Mouse (Mus musculus): ENCODE results near the gene Kcnip1. TPM values are rescaled to one million over a fixed set of nuclear protein-coding genes. Genes with fewer than 3 reads are reported as not detected.
A peak's percentile ranks its signal among the peaks of the same experiment; 100 is the strongest.

The Kcnip1 gene
- polyA plus RNA-seq, 1 experiment from 2014 or later, result 2.0 TPM

DNA sequence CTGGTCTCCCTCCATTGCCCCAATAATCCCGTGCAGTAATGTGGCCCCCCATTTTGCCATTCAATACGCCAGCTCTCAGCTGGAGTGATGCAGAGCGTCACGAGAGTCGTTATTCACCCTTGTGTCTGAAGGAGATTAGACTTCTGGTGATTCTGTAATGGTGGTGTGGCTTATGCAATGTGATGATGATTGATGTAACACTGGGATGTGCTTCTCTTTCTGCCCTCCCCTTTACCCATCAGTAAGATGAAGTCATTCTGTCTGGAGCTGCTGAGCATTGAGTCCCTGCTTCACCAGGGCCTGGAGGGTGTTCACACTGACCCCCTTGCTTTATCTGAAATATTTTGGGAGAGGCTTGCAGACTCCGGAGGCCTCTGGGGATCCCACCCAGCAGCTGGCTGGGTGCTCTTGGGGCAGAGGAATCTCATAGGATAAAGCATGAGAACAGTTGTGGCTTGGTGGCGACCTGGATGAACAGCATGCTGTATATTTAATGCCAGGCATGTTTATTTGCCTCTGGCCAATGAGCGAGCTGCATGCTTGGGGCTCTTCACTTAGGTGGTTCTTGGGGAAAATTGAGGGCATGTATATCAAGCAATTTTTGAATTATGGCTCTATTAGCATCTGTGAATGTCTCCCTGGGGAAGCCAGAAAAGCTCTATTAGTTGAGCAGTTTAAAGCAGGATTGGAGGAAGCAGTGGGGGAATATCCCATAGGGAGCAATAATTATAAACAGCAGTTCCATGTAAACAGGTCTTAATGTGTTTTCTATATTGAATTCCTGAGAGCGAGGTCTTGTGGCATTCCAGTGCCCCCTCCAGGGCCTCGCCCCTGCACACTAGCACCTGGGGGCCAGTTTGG, 322.6 kb downstream of the Kcnip1 start:
- ATAC-seq (replicated peaks; ENCODE audit: low FRiP score, low read depth), result no peak
- DNase-seq (ENCODE audit: low spot score), result no peak
- TF ChIP-seq CTCF (IDR thresholded peaks at IDR 0.05; ENCODE audit: low read depth), result no peak
- no peak overlapping the region for H3K4me3 ChIP-seq (replicated peaks; ENCODE audit: low read depth, low read length)
- H3K9ac ChIP-seq (ENCODE audit: low read depth, low read length), result no peak overlapping the region
- H3K36me3 ChIP-seq (ENCODE audit: insufficient read depth, low read length), result no peaks in the 10 kb centered on the region
- whole genome bisulfite sequencing, result 65% methylated on average over 10 of the region's 10 CpGs
- H3K4me1 ChIP-seq (replicated peaks; ENCODE audit: insufficient read depth, low read length), result no peaks in the 10 kb centered on the region
- H3K27ac ChIP-seq, result no peak overlapping the region
- H3K27me3 ChIP-seq (ENCODE audit: insufficient read depth, low read length), result no peaks in the 10 kb centered on the region
- H3K4me2 ChIP-seq (ENCODE audit: low read length), result no peak overlapping the region
- no peaks in the 10 kb centered on the region for H3K9me3 ChIP-seq (replicated peaks; ENCODE audit: low read length)

DNA sequence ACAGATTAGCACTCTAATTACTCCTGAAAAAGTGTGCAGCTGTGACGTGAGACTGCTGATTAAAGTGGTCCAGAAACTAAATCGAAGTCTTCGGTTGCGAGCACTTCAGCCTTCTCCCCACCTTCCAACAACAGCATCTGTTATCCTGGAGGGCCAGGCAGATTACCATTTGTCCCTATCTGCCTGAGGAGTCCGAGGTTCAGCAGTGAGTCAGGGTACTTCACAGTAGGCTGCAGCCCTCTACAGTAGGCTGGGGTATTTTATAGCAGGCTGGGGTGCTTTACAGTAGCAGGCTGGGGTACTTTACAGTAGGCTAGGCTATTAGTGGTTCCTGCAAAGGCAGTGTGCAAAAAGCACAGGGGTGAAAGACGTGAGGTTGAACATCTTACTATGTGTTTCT, 324.6 kb downstream of the Kcnip1 start:
- no peak for TF ChIP-seq CTCF (IDR thresholded peaks at IDR 0.05; ENCODE audit: low read depth)
- Histone ChIP-seq H3K4me2 (ENCODE audit: low read length) (no peak overlapping the region), H3K9me3 (replicated peaks; ENCODE audit: low read length) (no peaks in the 10 kb centered on the region), H3K9ac (ENCODE audit: low read depth, low read length) (no peak overlapping the region), H3K4me3 (replicated peaks; ENCODE audit: low read depth, low read length) (no peak overlapping the region), H3K27ac (no peak overlapping the region), H3K36me3 (ENCODE audit: insufficient read depth, low read length) (no peaks in the 10 kb centered on the region), H3K27me3 (ENCODE audit: insufficient read depth, low read length) (no peaks in the 10 kb centered on the region), H3K4me1 (replicated peaks; ENCODE audit: insufficient read depth, low read length) (no peaks in the 10 kb centered on the region)
- 50% methylated on average over 6 of the region's 6 CpGs for WGBS
- DNase-seq (ENCODE audit: low spot score) (no peak), ATAC-seq (replicated peaks; ENCODE audit: low FRiP score, low read depth) (no peak)

DNA sequence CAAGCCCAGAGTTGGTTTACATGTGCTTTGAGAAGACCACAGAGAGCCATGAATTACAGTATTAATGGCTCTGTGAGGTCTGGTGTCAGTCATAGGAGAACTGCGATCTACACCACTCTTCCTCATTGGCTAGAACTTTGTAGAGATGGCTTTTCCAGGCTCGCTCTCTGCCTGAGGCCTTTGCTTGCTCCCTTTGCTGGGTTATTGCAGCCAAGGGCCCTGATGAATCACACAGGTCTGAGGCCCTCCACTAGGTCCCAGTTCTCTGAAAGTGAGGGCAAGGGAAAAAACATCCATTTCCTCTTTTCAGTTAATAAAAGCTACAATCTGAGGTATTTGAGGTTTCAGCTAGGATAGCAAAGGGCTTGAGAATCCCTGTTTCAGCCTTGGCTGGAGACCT, 329.4 kb downstream of the Kcnip1 start:
- DNase-seq (ENCODE audit: low spot score) (no peak), ATAC-seq (replicated peaks; ENCODE audit: low FRiP score, low read depth) (no peak)
- no peaks in the 10 kb centered on the region for H3K27me3 ChIP-seq (ENCODE audit: insufficient read depth, low read length)
- no peak overlapping the region for H3K4me2 ChIP-seq (ENCODE audit: low read length)
- no peak overlapping the region for H3K4me3 ChIP-seq (replicated peaks; ENCODE audit: low read depth, low read length)
- H3K9me3 ChIP-seq (replicated peaks; ENCODE audit: low read length), result no peaks in the 10 kb centered on the region
- no peaks in the 10 kb centered on the region for H3K36me3 ChIP-seq (ENCODE audit: insufficient read depth, low read length)
- WGBS, result 68% methylated on average over 2 of the region's 2 CpGs
- no peak for TF ChIP-seq CTCF (IDR thresholded peaks at IDR 0.05; ENCODE audit: low read depth)
- H3K27ac ChIP-seq, result no peak overlapping the region
- no peak overlapping the region for H3K9ac ChIP-seq (ENCODE audit: low read depth, low read length)
- H3K4me1 ChIP-seq (replicated peaks; ENCODE audit: insufficient read depth, low read length), result no peaks in the 10 kb centered on the region

DNA sequence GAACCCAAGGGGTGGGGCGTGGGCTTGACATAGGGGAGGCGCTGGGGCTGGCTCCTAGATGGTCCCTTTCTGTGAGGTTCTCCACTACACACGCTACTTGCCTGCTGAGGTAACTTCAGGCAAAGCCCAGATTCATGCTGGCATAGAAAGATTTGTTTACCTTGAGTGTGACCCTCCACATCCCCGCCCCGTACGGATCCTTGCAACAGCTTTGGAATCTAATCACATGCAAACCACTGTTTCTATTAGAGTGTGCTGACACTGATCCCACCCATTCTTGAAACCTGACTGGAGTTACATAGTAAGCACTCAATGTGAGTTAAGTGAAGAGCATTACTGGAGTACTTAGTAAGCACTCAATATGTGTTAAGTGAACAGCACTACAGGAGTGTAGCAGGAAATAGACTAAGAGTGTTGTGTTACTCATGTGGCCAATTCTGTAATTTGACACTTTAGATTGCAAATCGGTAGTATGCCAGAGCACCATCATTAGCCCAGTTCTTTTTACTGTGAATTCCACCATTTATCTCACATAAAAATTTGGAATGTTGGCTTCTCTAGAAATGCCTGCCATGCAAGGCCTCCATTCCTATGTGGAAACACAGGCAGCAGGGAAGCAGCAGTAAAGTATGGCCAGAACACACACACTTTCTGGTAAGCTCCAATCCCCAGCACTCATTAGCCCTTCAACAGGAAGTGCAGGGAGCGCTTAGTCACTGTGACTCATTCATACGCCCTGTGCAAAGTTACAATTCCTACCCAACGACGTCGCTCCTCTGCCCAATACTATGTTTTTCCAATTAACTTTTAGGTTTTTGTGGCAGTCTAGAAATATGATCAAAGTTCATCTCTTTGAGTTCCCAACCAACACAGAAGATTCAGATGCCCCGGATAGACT, 332.7 kb downstream of the Kcnip1 start:
- Histone ChIP-seq H3K4me2 (ENCODE audit: low read length) (no peak overlapping the region), H3K4me3 (replicated peaks; ENCODE audit: low read depth, low read length) (no peak overlapping the region), H3K27me3 (ENCODE audit: insufficient read depth, low read length) (no peaks in the 10 kb centered on the region), H3K4me1 (replicated peaks; ENCODE audit: insufficient read depth, low read length) (no peaks in the 10 kb centered on the region), H3K9ac (ENCODE audit: low read depth, low read length) (no peak overlapping the region), H3K27ac (no peak overlapping the region), H3K9me3 (replicated peaks; ENCODE audit: low read length) (no peaks in the 10 kb centered on the region), H3K36me3 (ENCODE audit: insufficient read depth, low read length) (no peaks in the 10 kb centered on the region)
- no peak for TF ChIP-seq CTCF (IDR thresholded peaks at IDR 0.05; ENCODE audit: low read depth)
- ATAC-seq (replicated peaks; ENCODE audit: low FRiP score, low read depth), result no peak
- WGBS, result 66% methylated on average over 13 of the region's 13 CpGs
- DNase-seq (ENCODE audit: low spot score), result no peak

DNA sequence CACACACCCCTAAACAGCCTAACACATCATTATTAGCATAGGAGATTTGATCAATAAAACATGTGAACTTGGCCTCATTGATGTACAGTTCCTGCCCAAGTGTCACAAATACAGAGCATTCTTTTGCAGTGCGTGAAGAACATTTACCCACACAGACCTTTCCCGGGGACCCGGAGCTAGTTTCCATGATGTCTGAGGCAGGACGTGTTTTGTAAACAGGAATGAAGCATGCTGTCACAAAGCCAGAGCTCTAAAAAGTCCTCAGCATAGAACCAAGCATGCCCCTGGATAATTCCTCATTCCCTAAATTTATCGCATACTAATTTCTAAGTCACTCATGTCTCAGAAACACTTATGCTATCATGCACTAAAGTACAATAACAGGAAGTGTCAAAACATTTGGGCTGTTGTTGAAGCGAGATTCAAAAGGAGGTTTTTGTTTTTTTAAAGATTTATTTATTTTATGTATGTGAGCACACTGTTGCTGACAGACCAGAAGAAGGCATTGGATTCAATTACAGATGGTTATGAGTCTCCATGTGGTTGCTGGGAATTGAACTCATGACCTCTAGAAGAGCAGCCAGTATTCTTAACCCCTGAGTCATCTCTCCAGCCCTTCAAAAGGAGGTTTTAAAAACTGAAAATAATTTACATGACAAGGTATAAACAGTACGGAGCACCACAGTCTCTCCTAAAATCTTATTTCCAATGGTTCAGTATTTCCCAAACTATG, 336.9 kb downstream of the Kcnip1 start:
- Histone ChIP-seq H3K4me3 (replicated peaks; ENCODE audit: low read depth, low read length) (no peak overlapping the region), H3K9me3 (replicated peaks; ENCODE audit: low read length) (no peaks in the 10 kb centered on the region), H3K36me3 (ENCODE audit: insufficient read depth, low read length) (no peaks in the 10 kb centered on the region), H3K4me2 (ENCODE audit: low read length) (no peak overlapping the region), H3K27me3 (ENCODE audit: insufficient read depth, low read length) (no peaks in the 10 kb centered on the region), H3K4me1 (replicated peaks; ENCODE audit: insufficient read depth, low read length) (no peaks in the 10 kb centered on the region), H3K9ac (ENCODE audit: low read depth, low read length) (no peak overlapping the region), H3K27ac (no peak overlapping the region)
- no peak for TF ChIP-seq CTCF (IDR thresholded peaks at IDR 0.05; ENCODE audit: low read depth)
- DNase-seq (ENCODE audit: low spot score) (peak; percentile 19), ATAC-seq (replicated peaks; ENCODE audit: low FRiP score, low read depth) (no peak)
- 61% methylated on average over 7 of the region's 7 CpGs for WGBS

DNA sequence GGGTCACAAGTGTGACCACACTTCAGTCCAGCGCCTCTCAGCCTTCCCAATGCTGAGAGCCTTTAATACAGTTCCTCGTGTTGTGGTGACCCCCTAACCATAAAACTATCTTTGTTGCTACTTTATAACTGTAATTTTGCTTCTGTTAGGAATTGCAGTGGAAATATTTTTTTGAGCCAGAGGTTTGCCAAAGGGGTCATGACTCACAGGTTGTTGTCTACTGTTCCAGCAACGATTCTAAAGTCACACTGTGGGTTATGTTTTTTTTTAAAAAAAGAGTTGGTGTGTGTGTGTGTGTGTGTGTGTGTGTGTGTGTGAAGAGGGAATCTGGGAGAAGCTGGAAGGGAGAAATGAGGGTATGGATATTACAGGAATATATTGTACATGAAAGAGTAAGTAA, 337.7 kb downstream of the Kcnip1 start:
- TF ChIP-seq CTCF (IDR thresholded peaks at IDR 0.05; ENCODE audit: low read depth), result no peak
- Histone ChIP-seq H3K36me3 (ENCODE audit: insufficient read depth, low read length) (no peaks in the 10 kb centered on the region), H3K9ac (ENCODE audit: low read depth, low read length) (no peak overlapping the region), H3K27ac (no peak overlapping the region), H3K27me3 (ENCODE audit: insufficient read depth, low read length) (no peaks in the 10 kb centered on the region), H3K9me3 (replicated peaks; ENCODE audit: low read length) (no peaks in the 10 kb centered on the region), H3K4me3 (replicated peaks; ENCODE audit: low read depth, low read length) (no peak overlapping the region), H3K4me2 (ENCODE audit: low read length) (no peak overlapping the region), H3K4me1 (replicated peaks; ENCODE audit: insufficient read depth, low read length) (no peaks in the 10 kb centered on the region)
- 42% methylated on average over 3 of the region's 3 CpGs for WGBS
- DNase-seq (ENCODE audit: low spot score) (no peak), ATAC-seq (replicated peaks; ENCODE audit: low FRiP score, low read depth) (no peak)
